Mouse (Mus musculus): ENCODE results near the gene Stard13.

The Stard13 gene

DNA sequence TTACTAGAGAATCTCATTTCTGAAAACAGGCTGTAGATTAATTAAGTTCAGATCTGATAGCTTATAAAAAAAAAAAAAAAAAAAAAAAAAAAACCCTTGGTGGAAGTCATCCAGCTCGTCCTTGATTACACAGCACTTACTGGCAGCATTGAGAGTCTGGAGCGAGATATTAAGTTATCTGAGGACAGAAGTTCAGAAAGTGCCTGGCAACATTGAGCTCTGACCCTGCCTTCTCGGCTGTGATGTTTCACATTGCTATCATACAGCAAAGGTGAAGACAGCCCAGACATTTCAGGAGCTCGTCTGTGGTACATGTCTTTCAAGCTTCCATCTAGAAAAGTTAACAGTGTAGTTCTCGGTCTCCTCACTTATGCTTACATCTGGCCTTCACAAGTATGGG is 95.7 kb downstream of the Stard13 start:
- DNase-seq, result no peak

DNA sequence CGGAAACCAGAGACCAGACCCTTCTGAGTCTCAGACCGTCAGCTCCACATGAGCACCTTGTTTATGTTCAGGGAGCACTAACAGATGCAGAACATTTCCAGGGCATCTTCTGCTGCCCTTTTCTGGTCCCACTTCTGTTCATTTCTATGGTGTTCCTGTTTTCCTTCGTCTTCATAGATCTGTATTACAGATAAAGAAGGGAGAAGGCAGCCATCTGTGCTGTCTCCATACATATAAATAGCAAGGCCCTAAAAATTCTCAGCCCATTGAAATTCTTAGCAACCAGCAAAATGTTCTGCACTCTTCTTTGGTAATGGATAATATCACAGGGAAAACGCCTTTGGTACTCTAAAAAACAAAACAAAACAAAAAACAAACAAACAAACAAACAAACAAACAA is 96.3 kb downstream of the Stard13 start:
- no peak for DNase-seq

DNA sequence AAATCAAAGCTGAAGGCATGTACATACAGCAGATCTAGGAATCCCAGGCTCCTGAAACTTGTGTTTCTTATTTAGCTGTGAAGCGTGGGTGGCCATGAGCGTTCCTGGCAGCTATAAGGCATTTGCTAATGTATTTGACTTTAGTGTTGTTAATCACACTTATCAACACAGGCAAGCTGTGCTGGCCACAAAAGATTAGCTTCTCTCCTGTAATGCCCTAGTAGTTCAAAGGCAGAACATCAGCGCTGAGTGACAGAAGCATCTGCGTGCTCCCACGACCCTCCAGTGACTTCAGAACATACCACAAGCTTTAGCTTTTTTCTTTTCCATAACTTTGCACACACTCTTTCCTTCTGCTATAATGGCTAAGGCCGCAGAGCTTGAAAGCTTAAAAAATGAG is 97.7 kb downstream of the Stard13 start:
- DNase-seq, result no peak

DNA sequence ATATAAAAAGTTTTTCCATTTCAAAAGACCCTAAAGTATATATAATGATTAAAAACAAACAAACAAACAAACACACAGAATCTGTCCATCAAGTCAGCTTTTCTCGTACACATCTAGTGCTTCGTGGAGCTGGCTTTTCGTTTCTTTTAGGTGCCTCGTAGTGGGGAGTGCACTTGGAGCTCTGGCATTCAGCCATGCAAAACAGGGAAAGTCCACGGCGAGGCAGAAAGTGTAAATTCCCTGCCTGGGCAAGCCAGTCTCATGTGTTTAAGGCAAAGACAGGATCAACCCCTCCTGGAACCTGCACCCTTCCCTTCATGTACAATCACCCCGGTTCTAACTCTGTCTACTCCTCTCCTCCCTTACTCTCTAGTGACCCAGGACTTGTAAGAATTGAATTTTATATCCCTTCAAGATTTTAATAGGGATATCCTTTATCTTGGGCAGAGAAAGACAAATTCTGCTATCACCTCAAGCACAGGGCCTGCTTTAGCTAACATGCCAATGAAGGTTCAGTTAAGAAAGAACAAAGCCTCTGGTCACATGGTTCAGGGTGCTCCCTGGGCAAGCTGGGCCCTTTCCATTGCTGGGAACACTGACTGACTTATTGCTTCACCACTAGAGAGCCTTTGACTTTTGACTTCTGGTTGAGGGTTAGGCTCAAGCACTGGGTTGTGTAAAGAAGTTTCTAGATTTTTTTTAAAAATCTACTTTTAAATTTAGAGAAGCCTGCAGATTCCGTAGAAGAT is 98.4 kb downstream of the Stard13 start:
- DNase-seq, result no peak

DNA sequence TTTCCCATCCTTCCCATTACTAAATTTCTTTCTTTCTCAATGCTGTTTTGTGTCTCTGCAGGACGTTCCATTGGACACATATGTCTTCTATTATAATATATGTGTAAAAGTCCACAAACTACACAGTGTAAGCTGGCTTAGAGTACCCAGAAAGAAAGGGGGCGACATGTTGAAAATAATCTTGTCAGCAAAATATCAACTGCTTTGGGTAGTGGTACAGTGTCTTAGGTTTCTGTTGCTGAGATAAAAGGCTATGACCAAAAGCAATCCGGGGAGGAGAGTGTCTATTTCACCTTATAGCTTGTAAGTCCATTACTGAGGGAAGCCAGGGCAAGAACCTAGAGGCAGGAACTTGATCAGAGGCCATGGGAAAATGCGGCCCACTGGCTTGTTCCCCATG is 99.4 kb downstream of the Stard13 start:
- DNase-seq, result no peak

DNA sequence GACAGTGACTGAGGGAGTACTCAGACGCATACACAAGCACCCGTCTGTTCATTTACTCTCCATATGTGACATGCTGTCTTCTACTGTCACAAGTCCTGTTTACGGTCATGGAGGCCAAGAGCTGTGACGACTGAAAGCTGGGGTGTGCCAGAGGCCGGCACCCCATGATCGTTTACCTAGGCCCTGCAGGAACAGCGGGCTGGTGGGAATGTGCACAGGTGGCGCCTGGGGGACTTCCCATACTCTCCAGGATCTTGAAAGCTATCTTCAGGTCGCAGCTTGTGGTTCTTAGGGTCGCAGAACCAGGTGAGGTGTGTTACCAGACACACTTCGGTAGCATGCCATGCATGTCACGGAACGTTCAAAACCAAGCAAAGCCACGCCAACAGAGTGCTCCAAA is 99.9 kb downstream of the Stard13 start:
- DNase-seq, result no peak

DNA sequence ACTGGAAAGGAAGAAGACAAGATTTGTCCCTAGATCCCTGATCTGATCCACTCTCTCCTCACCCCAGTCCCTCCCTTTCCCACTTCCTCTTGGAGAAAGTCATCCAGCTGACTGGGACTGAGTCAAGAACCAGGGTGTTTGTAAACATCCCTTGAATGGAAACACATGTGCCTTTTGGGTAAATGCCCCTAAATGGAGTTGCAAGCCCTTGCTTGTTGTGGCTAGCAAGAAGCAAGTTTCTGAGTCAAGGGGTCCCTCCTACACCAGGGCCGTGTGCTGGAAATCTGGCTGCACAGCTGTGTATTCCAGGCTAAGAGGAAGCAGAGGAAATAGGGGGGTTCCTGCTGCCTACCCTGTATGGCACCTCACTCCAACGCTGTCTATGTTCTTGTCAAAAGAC is 103.9 kb downstream of the Stard13 start:
- no peak for DNase-seq

DNA sequence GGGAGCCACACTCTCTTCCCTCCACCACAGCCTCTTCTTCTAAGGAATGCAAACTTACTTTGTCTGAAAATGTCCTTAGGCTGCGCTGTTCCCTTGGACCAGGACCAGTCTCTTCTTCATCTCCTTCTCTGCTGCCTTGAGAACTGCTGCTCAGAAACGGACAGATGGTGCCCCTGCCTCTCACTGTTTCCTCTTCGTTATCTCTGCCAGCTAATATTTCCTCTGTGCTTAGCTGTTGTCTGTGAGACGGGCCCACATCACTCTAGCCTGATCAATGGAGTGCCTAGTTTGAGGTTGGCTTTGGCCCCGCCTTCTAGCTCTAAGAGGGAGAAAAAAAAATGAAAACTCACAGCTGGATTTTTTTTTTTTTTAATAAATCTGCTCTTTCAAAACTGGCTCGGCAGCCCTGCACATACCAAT is 106.3 kb downstream of the Stard13 start:
- no peak for DNase-seq

DNA sequence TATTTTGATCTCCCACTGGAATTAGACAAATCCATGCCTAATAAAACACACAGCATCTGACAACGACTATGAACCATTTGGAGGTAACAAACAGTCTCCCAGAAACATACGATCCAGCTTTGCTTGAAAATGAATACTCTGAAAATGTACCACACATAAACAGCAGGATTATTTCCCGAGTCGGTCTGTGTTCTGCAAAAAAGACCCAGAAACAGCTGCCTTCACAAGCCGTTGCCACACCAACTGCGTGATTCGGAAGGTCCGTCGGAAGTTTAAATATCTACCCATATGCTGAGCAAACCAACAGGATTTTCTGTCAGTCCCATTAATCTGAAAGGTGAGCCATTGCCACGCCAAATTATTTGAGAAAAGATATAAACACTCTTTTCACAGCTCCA is 107.0 kb downstream of the Stard13 start:
- no peak for DNase-seq

DNA sequence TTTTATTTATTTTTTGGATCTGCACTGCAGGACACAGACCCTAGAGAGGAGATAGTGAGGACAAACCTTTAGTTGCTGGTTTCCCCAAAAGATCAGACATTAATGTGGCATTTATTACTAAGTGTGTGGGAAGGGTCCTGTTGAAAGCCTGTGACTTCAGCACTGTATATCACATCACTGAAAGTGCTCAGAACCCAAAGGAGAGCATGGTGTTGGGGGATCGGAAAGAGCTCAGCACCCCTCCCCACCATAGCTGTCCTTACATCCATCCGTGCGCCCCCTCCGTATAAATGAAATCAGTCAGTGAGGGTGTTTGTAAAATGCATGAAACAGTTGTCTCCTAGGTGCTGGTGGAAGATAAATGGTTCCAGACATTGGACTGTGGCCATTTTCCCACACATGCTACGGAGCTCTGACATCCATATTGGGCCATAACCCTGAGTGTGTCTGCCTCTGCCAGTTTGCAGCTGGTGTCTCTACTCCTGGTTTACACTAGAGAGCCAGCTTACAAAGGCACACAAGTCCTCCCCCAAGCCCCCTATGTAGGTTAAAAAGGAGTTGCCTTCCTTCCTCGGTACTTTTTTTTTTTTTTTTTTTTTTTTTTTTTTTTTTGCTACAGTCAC is 107.5 kb downstream of the Stard13 start:
- DNase-seq, result no peak

DNA sequence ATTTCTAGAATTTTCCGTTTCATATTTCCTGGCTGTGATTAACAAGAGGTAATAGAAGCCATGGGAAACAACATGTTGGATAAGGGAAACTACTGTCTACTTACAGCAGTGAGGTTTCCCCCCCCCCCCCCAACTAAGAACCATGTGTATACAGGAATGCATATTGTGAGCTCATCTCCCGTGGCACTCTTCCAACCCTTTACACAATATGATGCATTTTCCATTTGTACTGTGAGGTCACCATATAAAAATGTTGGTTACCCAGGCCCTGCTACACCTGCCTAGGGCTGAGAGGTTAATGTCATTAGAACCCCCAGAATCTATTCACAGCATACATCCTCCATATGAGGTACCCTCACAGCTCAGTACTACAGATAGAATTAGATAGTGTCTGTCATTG is 115.8 kb downstream of the Stard13 start:
- no peak for DNase-seq

DNA sequence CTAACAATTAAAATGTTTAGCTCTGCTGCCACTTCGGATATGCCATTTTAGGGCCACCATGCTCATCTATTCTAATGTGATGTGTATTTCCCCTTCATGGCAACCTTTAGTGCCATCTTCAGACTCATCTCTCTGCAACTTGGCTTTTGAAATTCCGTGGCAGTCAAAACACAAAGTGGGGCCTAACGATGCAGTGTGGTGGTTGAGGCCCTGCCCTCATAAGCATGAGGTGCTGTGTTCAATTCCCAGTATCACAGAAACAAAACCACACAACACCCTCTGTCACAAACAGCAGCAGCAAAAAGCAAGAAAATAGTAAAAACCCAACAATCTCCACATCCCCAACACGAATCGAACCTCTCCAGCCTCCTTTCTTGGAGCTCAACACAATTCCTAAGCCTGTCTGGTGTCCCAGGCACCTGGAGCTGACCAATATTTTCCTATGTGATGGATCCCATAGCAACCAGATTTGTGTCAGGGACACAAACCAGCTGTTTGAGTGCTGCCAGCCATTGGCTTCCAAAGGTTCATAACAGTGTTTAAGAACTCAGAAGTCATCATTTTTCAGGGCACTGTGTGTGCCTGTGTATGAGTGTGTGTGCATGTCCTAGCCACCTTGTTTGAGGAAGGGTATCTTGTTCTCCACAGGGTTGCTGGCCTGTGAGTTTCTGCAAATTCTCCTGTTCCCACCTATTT is 117.3 kb downstream of the Stard13 start:
- no peak for DNase-seq

DNA sequence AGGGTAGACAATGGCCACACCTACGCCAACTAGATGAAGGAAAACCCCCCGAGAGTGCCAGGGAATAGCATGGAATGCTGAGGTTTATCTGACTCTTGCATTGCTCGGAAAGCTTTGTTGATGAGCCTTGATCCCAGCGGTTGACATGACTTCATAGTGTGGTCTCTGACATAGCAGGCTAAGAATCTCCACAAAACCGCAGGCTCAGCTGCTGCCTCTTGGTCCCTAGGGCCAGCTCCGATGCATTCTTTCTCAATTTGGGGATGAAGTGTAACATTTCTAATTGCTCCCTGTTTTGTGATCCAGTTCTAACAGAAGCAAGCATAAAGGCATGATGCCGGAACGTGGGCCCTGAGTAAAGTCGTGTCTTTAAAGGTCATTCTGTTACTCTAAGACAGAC is 120.9 kb downstream of the Stard13 start:
- DNase-seq, result no peak

DNA sequence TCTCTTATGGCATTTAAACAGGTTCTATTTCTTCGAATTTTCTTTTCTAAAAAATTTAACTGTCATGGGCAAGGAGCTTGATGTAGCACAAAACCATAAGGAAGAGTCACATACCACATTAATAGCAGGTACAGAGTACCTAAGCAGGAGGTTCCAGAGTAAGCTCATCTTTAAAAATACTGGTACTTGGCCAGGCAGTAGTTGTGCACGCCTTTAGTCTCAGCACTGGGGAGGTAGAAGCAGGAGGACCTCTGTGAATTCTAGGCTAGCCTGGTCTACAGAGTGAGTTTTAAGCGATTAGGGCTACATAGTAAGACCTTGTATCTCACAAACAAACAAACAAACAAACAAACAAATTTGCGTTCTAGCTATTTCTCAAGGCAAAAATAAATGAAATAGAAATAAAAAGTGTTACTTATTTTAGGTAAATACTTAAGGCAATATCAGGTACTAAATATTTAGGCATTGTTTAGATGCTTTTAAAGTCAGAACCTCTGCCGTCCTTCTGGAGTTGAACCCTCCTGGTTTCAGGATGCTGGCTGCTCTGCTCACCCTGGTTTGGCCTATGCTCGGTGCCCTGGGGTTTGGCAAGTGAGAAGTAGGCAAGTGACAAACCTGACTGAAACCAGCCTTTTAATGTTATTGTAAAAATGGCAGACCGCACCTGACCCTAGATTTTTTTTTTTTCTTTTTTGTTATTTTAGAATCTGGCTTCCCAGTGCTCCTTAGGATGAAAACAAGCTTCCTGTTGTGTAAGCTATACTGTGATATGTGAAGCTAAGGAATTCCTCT is 122.4 kb downstream of the Stard13 start:
- DNase-seq, result no peak

DNA sequence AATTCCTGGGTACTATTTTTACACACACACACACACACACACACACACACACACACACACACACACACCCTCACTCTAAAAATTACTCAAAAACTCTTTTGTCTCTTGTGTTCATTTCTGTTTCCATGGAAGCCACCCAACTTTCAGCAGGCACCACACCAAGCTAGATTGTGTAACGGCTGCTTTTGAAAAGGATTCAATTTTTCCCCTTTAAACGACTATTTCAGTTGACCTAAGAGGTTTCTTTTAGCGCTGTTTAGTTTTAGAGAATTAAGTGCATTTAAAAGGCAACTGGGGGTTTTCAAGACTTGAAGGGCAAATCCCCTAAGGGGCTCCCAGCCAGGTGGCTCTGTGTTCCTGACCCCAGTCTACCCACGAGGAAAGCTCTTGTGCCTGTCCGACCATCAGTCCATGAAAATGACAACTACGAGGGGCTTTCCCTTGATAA is 123.2 kb downstream of the Stard13 start:
- no peak for DNase-seq

DNA sequence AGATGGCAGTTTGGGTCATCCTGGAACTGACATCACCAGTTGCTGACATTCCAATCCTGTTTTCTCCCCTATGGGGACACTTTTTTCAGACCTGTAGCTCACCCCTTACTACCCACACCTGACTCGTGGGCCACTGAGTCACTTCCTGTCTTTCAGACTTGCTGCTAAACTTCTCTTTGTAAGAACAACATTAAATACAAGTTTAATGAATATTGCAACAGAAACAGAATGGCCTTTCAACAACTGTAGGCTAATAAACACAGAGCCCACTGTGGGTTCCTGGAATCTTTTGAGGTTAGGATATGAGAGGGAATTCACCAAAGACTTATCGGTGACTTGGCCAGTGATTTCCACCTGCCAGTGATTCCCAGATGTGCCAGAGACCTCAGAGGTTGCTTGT is 123.8 kb downstream of the Stard13 start:
- DNase-seq, result no peak

DNA sequence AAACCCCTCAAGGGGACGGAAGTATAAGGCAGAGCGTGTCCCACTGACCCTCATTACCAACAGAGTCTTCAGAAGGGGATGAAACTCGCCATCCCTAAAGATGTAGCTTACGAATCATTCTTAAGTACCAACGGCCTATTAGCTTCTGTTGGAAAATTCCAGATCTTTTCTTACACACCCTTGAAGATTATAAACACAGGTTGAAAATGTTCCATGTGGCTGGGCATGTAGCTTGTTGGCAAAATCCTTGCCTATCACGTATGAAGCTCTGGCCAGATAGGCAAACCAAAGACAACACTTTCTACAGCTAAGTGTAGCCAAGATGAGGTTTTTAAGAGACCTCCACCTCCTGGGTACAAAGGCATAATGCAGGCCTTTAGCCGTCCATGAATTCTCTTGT is 124.7 kb downstream of the Stard13 start:
- DNase-seq, result no peak

DNA sequence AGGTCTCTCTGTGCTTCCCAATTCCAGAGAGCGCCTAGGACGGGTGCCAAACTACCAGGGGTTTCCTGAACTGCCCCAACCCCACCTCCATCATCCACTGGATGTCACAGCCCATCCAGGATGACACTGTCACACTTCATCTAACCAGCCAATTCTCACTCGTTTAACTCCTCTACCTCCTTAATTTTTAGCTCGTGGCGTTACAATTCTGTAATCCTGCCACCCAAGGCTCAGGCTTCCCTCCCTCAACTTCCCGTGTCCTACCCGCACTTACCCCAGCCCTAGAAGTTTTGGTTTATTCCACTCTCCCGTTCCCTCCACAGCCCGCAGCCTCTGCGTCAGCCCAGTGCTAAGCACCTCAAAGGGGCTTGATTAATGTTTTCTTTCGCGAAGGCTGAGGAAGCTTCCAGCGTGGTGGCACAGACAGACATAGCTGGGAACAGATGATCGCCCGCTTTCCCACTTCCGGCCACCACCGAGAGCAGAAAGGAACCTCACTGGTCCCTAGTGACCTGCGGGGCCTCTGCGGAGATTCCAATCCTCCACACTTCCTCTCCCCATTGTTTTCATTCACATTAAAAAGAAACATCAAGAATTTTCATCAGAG is 125.2 kb downstream of the Stard13 start:
- DNase-seq, result no peak

DNA sequence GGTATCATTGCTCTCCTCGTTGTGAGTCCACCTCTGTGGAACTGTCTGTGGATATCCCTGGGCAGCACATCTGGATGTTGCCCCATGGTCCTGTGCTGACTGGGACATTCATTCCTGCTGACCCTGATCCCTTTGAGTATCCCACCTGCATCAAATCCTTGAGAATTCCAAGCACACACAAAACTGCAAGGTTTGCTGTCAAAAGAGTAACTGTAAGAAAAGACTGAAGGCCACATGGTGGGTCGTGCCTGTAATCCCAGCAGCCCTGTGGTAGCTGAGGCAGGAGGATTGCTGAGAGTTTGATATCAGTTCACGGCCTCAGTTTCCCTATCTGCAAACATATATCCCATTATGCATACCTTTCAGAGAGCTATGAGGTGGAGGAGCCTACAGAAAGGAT is 126.8 kb downstream of the Stard13 start:
- no peak for DNase-seq

DNA sequence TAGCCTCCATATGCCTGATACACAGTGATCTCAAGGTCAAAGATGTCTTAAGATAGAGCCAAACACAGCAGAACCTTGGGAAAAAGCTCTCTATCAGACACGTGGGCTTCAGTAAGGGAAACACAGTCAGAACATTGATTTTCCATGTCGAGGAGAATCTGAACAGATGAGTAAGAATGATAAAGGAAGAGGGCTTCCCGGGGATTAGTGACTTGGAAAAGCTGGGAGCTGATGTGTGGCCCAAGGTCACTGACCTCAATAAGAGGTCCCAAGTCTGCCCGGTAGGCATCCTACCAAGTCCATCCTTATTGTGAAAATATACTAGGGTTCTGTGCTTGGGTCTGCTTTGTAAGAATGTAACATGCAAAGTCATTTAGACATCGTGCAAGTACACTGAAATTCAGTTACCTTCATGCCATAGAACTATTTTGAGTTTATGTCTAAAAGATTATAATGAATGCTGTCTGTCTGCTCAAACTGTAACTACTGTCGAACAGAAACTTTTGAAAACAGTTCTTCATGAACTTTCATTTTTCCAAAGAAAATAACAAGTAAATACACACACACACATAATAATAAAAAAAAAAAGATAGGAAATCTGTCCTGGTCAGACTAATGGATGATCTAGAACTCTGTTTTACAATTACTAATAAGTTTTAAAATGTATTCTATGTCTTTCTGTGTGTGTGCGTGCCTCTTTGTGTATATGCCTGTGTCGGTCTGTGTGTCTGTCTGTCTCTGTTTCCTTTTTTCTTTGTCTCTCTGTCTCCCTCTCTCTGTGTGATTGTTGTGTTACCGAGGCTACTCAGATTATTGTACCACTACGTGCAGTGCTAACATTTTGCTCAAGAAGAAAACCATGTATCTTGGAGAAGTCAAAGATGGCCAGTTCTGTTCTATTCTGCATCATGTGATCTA is 128.3 kb downstream of the Stard13 start:
- no peak for DNase-seq

DNA sequence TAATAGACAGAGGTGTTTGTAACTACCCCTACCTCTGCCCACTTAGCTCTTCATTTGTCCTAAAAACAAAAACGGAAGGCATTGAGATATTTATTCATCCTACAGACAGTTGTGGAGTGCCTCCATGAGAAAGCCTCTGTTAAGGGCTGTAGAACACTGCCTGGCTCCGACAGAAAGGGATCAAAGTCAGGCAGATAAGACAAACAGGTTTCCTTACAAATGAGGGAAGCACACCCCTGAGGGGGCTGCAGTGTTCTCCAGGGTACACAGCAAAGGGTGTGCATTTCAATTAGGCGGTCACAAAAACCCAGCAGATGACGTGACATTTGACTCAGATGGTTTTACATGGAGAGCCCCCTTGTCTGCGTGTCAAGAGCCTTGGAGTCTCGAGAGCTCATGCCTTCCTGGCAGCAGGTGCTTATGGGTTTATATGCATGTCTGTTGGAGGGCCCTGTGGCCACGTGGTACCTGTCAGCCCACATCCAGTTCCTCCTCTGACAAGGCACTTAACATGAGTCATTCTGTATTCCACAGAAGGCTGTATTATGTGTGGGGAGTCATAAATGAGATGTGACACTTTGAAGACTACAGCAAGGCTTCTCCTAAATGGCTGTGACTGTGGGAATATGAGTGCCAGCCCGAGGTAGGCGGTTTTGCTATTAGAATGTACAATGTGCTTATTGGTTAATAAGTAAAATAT is 129.1 kb downstream of the Stard13 start:
- no peak for DNase-seq
